Mouse (Mus musculus) hindbrain, embryonic 14.5 days (tissue): ENCODE results near the gene Prrt4. TPM values are rescaled to one million over a fixed set of nuclear protein-coding genes. Genes with fewer than 3 reads are reported as not detected.

Source experiments
- ATAC-seq: fragments of 200-750 bp; cut with Nextera tagmentation; 2 replicates; pipeline ENCODE4 v1.8.0; 2017; ENCODE audit warnings: moderate number of reproducible peaks, mild to moderate bottlenecking, moderate TSS enrichment, moderate library complexity; ENCODE audit not compliant: low FRiP score
- DNase-seq: peaks from one replicate; pipeline ENCODE4 v3.0.0-alpha.2; 2015; ENCODE audit warnings: low spot score
- H3K27ac ChIP-seq: fragments of 300-500 bp; sonication (generic); 2 replicates; pipeline ENCODE4 v1.5.1; 2014; ENCODE audit warnings: mild to moderate bottlenecking, moderate library complexity
- H3K27me3 ChIP-seq: fragments of 300-500 bp; sonication (generic); 2 replicates; pipeline ENCODE4 v1.6.1; 2014; ENCODE audit warnings: mild to moderate bottlenecking, low read length, mixed read lengths; ENCODE audit not compliant: control insufficient read depth, insufficient read depth
- H3K36me3 ChIP-seq: fragments of 300-500 bp; sonication (generic); replicated peaks from 2 replicates; pipeline ENCODE4 v1.6.1; 2014; ENCODE audit not compliant: control insufficient read depth, insufficient read depth
- H3K4me1 ChIP-seq: fragments of 300-500 bp; sonication (generic); replicated peaks from 2 replicates; pipeline ENCODE4 v1.6.1; 2014; ENCODE audit warnings: antibody characterized with exemption, low read length, mixed read lengths; ENCODE audit not compliant: control insufficient read depth, insufficient read depth
- H3K4me2 ChIP-seq: fragments of 300-500 bp; sonication (generic); replicated peaks from 2 replicates; pipeline ENCODE4 v1.6.1; 2014; ENCODE audit warnings: mild to moderate bottlenecking, moderate library complexity
- H3K4me3 ChIP-seq: fragments of 300-500 bp; sonication (generic); replicated peaks from 2 replicates; pipeline ENCODE4 v1.5.1; 2014; ENCODE audit warnings: mild to moderate bottlenecking, low read length
- H3K9ac ChIP-seq: fragments of 300-500 bp; sonication (generic); 2 replicates; pipeline ENCODE4 v1.6.1; 2014
- H3K9me3 ChIP-seq: fragments of 300-500 bp; sonication (generic); 2 replicates; pipeline ENCODE4 v1.6.1; 2016; ENCODE audit warnings: low read length; ENCODE audit not compliant: control insufficient read depth
- WGBS: fragments of 180-500 bp; shearing (Covaris S2); extraction: QIAGEN DNeasy Blood & Tissue Kit; methylation state at CpG from one replicate; pipeline ENCODE4 v1.1.7; 2014; 5-methylcytosine and 5-hydroxymethylcytosine counted together
- polyA plus RNA-seq: library from polyadenylated mRNA; unstranded; fragments of >200 nt; fragmentation: Nextera tagmentation; extraction: Ambion mirVana; gene quantifications from 2 replicates; pipeline ENCODE4 v1.2.1, GENCODE M21; 2014

Gene Prrt4
- polyA plus RNA-seq, 1 experiment from 2014 or later: 10.0 TPM

- Histone ChIP-seq H3K9me3 (no peaks in the 10 kb centered on the region), H3K9ac (no peak overlapping the region), H3K36me3 (peaks cover 47% of the 10 kb centered on the region), H3K4me1 (peaks cover 13% of the 10 kb centered on the region), H3K4me2 (no peak overlapping the region), H3K27me3 (no peaks in the 10 kb centered on the region; the same call in 1 of the 2 replicates), H3K4me3 (no peak overlapping the region), H3K27ac (no peak overlapping the region)
- 94% methylated on average over 5 of the region's 5 CpGs for WGBS
- ATAC-seq: no peak
- no peak for DNase-seq
Observed at GRCm38 (mm10) chr6:29201341-29201740, 22.0 kb upstream of the Prrt4 start.

GRCm38 (mm10) chr6:29200496-29200895 lies 21.1 kb upstream of the Prrt4 start:
- WGBS: 77% methylated on average over 3 of the region's 3 CpGs
- Histone ChIP-seq H3K4me2 (no peak overlapping the region), H3K27ac (no peak overlapping the region), H3K27me3 (no peaks in the 10 kb centered on the region; the same call in 1 of the 2 replicates), H3K9me3 (no peaks in the 10 kb centered on the region), H3K4me3 (no peak overlapping the region), H3K4me1 (peaks cover 17% of the 10 kb centered on the region), H3K36me3 (peaks cover 39% of the 10 kb centered on the region), H3K9ac (no peak overlapping the region)
- no peak for ATAC-seq
- no peak for DNase-seq

GRCm38 (mm10) chr6:29199223-29199855 lies 20.0 kb upstream of the Prrt4 start:
- ATAC-seq (no peak), DNase-seq (no peak)
- H3K4me3 ChIP-seq: peak overlapping the region; percentile 20
- H3K4me2 ChIP-seq: peak overlapping the region; percentile 54
- no peaks in the 10 kb centered on the region; the same call in 1 of the 2 replicates for H3K27me3 ChIP-seq
- H3K36me3 ChIP-seq: peaks cover 32% of the 10 kb centered on the region
- H3K9me3 ChIP-seq: no peaks in the 10 kb centered on the region
- H3K27ac ChIP-seq: peak overlapping the region; percentile 48; the same call in 1 of the 2 replicates
- H3K4me1 ChIP-seq: peaks cover 17% of the 10 kb centered on the region
- 44% methylated on average over 8 of the region's 8 CpGs for WGBS
- peak overlapping the region; percentile 46 for H3K9ac ChIP-seq

GRCm38 (mm10) chr6:29198309-29199222 lies 19.2 kb upstream of the Prrt4 start:
- DNase-seq (peak; percentile 97), ATAC-seq (peak; percentile 89)
- H3K4me1 ChIP-seq: peaks cover 17% of the 10 kb centered on the region
- 8% methylated on average over 25 of the region's 25 CpGs for WGBS
- H3K27ac ChIP-seq: peak overlapping the region; percentile 77
- H3K9ac ChIP-seq: peak overlapping the region; percentile 46
- no peaks in the 10 kb centered on the region for H3K9me3 ChIP-seq
- peaks cover 24% of the 10 kb centered on the region for H3K36me3 ChIP-seq
- peak overlapping the region; percentile 20 for H3K4me3 ChIP-seq
- H3K27me3 ChIP-seq: no peaks in the 10 kb centered on the region; the same call in 1 of the 2 replicates
- H3K4me2 ChIP-seq: peak overlapping the region; percentile 54

DNA sequence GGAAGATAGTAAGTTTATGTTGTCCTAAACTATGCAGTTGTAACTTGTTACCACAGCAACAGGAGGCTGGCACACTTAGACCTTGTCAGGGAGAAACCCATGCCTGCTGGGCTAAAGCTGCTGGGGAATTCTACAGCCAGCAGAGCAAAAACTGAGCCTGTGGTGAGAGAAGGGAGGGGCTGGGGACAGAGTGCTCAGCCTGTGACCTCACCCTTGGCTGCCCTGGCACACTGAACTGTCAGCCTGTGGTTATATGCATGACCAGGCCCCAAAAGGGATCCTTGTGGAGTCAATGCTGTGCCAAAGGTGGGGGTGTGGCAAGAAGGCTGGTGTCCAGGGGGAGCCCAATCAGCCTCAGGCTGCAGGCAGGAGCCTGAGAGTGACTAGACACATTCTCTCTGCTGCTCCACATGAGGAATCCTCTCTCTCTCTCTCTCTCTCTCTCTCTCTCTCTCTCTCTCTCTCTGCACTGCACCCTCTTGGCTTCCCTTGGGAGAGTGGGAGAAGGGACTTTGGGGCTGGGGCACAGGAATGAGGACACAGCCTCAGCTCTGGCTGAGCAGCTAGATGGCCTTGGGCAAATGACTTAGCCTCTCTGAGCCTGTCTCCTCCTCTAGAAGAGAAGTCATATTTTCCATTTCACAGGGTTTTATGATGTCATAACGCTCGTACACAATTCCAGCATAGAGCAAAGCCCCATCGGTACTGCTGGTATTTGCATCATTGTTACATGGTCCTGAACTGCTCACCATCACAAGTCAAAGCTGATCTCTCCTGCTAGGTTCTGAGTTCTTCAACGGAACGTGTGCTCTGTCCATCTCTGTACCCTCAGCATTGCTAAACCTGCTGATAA lies 16.7 kb upstream of the Prrt4 start:
- no peak overlapping the region for H3K27ac ChIP-seq
- WGBS: 76% methylated on average over 5 of the region's 5 CpGs
- DNase-seq: no peak
- peaks cover 17% of the 10 kb centered on the region for H3K4me1 ChIP-seq
- no peak for ATAC-seq
- H3K9ac ChIP-seq: no peak overlapping the region
- 0 out of 2 replicates have a peak, but pooled peaks cover 2% of the 10 kb centered on the region for H3K36me3 ChIP-seq
- H3K27me3 ChIP-seq: no peaks in the 10 kb centered on the region; the same call in 1 of the 2 replicates
- H3K4me2 ChIP-seq: no peak overlapping the region
- H3K4me3 ChIP-seq: no peak overlapping the region
- no peaks in the 10 kb centered on the region for H3K9me3 ChIP-seq

GRCm38 (mm10) chr6:29195146-29195545 lies 15.8 kb upstream of the Prrt4 start:
- Histone ChIP-seq H3K36me3 (no peaks in the 10 kb centered on the region), H3K27me3 (no peaks in the 10 kb centered on the region), H3K4me1 (peaks cover 17% of the 10 kb centered on the region), H3K9me3 (no peaks in the 10 kb centered on the region), H3K4me3 (no peak overlapping the region), H3K9ac (no peak overlapping the region), H3K4me2 (no peak overlapping the region), H3K27ac (no peak overlapping the region)
- 85% methylated on average over 5 of the region's 5 CpGs for WGBS
- DNase-seq: no peak
- no peak for ATAC-seq

GRCm38 (mm10) chr6:29193961-29194750 lies 14.8 kb upstream of the Prrt4 start:
- WGBS: 78% methylated on average over 15 of the region's 15 CpGs
- no peak overlapping the region for H3K4me3 ChIP-seq
- ATAC-seq (no peak), DNase-seq (no peak)
- no peaks in the 10 kb centered on the region for H3K9me3 ChIP-seq
- no peak overlapping the region for H3K27ac ChIP-seq
- H3K27me3 ChIP-seq: no peaks in the 10 kb centered on the region
- H3K9ac ChIP-seq: no peak overlapping the region
- peaks cover 17% of the 10 kb centered on the region for H3K4me1 ChIP-seq
- H3K4me2 ChIP-seq: no peak overlapping the region
- H3K36me3 ChIP-seq: no peaks in the 10 kb centered on the region

DNA sequence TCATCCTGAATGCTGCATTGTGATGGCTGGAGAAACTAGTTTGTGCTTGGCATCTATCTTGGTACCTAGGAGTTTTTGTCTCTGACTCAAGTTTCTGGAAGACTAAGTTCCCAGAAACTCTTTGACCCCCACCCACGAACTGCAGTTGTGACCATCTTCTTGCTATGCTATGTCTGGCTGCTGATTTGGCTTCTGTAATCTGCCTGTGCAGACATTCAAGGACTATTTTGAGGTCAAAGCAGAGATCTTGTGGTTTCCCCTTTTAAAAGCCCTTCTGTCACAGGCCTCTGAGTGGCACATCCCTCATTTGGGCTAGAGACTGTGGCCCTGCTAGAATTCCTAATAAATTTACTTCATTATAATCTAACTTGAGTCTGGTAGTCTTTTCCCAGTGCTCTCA lies 8.6 kb upstream of the Prrt4 start:
- Histone ChIP-seq H3K36me3 (no peaks in the 10 kb centered on the region), H3K27me3 (no peaks in the 10 kb centered on the region), H3K4me3 (no peak overlapping the region), H3K4me1 (no peaks in the 10 kb centered on the region), H3K9me3 (no peaks in the 10 kb centered on the region), H3K4me2 (no peak overlapping the region), H3K9ac (no peak overlapping the region), H3K27ac (no peak overlapping the region)
- DNase-seq: no peak
- WGBS: 95% methylated on average over 1 of the region's 1 CpGs
- ATAC-seq: no peak
